Mouse (Mus musculus) cerebellum, adult 2 months (tissue): ENCODE measurements around the gene Eif4e1b.

Experiments used
- CTCF ChIP-seq: fragments of 200-500 bp; IDR thresholded peaks from 2 replicates; pipeline ENCODE4 v1.5.1; 2011; ENCODE audit warnings: low read depth, mild to moderate bottlenecking, control low read depth, low read length, moderate library complexity, borderline replicate concordance; ENCODE audit not compliant: insufficient read depth
- POLR2A ChIP-seq: fragments of 200-500 bp; IDR thresholded peaks from 2 replicates; pipeline ENCODE4 v1.6.1; 2011; ENCODE audit warnings: low read length, control low read depth, borderline replicate concordance; ENCODE audit not compliant: insufficient read depth

DNA sequence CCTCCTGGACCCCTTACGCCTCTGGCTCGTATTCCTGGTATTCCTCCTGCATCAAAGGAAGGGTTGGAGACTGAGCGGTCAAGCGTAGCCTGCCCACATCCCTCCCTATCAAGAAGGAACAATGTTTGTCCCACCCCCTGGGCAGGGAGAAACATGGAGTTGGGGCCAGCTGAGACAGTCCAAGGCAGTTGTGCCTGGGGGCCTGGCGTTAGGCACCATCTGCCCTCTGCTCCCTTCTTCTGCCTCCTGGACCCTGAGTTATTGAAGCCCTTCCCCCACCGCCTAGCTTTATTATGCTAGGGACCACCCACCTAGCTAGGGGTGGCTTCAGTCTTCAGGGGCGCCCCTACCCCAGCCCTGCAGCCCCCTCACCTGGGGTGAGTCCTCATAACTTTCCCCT is 24.3 kb upstream of the Eif4e1b start:
- TF ChIP-seq CTCF: no peak
- no peak for TF ChIP-seq POLR2A
